Mouse (Mus musculus): ENCODE measurements around the gene Fam126b.
"Not testable (repeated sequence)": the region's sequence is repeated elsewhere in the genome, so short reads cannot be mapped to it uniquely, and the experiment has no call there.

The Fam126b gene

DNA sequence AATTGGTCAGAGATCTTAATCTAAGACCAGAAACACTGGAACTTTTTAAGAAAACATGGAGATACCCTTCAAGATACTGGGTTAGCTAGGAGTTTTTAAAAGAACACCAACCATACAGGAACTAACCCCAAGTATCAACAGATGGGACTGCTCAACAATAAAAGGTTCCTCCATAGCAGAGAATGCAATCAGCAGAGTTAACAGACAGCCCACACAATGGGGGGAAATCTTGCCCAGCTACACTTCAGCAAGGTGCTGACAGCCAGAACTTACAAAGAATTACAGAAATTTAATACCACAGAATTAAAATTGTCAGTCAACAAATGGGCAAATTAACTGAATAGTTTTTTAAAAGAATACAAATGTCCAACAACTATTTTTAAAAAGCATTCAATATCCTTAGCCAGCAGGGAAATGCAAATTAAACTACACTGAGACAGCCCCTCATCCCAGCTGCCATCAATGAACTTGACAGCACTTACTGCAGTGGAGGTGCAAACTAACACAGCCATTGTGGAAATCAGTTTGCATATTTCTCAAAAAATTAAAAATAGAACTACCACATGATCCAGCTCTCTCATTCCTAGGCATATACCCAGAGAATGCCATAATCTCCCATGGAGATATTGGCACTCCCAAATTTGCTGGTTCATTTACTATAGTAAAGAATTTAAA is 17.5 kb downstream of the Fam126b start:
- no peak for DNase-seq (ENCODE audit: low spot score)

DNA sequence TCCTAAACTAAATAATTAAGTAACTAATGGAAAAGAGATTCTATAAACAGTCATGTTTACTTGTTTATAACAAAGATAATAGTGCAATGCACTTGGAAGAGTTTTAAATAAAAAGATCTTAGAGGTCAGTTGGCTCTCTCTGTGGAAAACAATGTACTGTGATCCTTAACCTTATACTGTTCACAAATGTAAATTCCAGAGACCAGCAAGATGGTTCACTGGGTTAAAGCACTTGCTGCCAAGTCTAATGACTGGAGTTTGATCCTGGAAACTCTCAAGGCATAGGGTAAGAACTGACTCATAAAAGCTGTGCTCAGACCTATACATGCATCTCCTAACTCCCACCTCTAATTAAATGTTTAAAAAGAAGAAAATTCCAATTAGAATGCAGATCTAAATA is 19.5 kb downstream of the Fam126b start:
- no peak for DNase-seq (ENCODE audit: low spot score)

DNA sequence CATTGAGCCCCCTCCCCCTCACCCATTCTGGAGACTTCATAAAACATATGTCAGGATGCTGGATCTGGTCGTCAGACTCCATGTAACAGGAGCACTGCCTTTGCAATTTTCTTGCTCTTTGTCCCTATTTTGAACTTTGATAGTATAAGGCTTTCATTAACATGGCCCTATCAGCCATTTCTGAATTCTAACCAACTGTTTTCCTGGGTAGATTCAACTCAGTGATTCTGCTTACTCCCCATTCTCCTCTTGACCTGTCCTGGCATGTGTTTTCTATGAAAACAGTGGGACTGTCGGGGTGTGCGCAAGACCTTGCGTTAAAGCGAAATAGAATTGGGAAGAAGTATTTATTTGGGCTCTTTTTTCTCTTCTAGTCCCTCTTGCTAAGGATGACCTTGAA is 21.1 kb downstream of the Fam126b start:
- DNase-seq (ENCODE audit: low spot score): no peak

DNA sequence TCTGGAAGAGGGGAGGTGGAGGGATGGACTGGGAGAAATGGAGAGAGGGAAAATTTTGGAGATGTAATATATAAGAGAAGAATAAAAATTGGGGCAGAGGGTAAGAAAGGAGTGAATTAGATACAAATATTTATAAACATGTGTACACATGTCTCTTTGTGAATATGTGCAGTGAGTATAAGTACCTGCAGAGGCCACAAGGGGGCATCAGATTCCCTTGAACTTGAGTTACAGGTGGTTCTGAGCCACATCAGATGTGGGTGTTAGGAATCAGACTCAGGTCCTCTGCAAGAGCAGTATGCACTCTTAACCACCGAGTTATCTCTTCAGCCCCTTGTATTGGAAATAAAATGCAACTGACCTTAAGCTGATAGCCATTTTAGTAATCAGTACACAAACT is 23.7 kb downstream of the Fam126b start:
- DNase-seq (ENCODE audit: low spot score): no peak

DNA sequence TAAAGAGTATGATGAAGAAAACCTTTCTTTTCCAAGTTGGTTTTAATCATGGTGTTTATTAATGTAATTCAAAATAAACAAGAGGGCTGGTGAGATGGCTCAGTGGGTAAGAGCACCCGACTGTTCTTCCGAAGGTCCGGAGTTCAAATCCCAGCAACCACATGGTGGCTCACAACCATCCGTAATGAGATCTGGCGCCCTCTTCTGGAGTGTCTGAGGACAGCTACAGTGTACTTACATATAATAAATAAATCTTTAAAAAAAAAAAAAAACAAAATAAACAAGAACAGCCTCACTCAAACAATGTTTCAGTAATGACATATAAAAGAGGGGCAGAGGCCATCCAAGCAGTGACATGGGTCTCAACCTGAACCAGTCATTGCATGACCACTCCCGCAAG is 25.8 kb downstream of the Fam126b start:
- DNase-seq (ENCODE audit: low spot score): not testable (repeated sequence)

DNA sequence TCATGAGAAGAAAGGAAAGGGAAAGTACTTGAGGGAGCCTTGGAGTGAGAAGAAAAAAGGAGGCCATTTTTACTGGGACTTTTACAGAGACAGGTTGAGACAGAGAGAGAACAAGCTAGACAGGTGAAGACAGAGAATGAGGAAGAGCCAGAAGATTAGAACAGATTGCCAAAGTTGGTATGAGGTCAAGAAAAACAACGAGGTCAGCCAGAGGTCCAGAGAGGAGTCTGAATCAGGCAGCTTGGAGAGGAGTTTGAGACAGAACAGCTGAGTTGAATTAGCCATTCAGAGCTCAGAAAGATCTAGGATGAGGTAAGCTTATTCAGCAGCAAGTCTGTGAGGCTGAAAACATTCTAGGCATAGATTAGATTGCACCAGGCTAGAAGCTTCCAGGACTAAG is 44.7 kb downstream of the Fam126b start:
- no peak for DNase-seq (ENCODE audit: low spot score)

DNA sequence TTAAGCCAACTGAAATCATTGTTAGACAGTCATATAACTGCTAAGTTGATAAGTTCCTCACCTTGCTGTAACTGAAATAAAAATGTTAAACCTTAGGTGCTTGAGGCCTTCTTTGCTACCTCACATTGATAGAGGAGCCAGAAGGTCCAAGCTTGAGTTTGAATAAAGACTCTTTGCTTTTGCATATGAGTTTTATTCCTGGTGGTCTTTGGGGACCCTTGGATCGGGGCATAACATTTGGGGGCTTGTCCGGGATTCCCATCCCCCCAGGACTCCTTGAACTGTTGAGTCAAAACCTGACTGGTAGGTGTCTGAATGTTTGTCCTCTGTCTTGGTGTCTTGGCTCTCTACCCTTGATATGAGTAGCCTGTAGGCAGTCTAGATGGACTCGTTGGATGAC is 78.9 kb downstream of the Fam126b start:
- no peak for DNase-seq (ENCODE audit: low spot score)

DNA sequence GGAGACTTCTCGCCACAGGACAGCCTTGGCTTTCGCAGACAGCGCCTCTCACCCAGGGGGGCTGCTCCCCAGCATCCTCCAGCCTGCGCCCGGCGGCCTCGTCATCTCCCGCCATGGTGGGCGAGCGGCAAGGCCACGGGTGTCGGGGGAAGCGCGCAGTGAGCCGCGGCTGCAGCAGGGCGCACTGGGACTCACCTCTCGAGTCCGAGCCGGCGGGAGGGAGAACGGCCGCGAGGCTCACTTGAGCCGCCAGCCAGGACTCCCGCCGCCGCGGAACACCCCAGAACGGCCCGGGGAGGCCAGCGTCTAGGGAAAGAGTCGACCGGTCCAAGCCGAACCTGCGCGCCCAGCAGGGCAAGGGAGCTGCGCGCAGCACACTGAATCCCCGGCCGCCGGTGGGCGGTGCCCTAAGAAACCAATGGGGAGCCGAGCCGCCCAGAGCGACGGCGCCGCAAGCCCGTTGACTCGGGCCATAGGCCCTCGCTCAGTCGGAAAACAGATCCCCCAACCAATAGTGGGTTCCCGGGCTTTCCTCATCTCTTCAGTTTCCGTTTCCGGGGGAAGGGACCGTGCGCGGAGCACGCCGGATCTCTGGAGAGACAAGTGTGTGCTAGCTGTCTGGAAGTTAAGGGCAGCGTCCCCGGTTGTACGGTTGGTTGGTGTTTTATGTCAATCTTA is 81.4 kb downstream of the Fam126b start, which contains the start of gene Orc2:
Gene Orc2 (minus strand): TSS at position 533 of the 678 bp plus-strand sequence.
- DNase-seq (ENCODE audit: low spot score): peak; percentile 52

DNA sequence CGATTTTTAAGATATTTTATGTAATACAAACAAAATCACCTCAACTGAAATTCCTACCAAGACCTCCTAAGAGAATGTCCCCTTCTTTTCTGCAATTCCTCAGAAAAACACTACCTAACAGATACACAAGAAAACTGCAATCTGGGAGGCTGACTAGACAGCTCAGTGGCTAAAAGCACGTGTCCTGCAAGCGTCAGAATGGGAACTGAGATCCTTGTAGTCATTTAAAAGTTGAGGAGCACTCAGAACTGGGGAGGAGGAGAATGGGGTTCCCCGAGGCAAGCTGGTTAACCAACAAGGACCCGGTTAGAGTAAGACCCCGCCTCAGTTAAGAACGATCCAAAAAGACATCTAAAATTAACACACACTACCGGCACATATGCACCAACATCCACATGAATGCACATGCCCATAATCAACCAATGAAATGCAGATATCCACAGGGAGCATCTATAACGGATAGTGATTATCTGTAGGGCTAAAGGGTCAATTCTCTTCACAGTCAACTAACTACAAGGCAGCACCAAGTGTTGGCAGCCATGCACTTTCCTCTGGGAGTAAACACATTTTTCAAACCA is 82.2 kb downstream of the Fam126b start:
- no peak for DNase-seq (ENCODE audit: low spot score)

DNA sequence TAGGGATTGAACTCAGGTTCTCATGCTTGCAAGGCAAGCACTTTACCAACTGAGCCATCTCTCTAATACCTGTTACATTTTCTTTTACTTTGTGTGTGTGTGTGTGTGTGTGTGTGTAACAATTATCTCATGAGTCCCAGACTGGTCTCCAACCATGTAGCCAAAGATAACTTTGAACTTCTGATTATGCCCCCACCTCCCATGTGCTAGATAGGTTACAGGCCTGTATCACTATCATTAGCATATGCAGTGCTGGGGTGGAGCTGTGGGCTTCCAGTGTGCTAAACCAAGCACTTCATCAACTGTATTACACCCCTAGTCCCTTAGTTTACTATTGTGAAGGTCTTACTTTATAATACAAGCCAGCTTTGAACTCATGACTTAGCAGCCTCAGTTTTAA is 83.0 kb downstream of the Fam126b start:
- DNase-seq (ENCODE audit: low spot score): no peak

DNA sequence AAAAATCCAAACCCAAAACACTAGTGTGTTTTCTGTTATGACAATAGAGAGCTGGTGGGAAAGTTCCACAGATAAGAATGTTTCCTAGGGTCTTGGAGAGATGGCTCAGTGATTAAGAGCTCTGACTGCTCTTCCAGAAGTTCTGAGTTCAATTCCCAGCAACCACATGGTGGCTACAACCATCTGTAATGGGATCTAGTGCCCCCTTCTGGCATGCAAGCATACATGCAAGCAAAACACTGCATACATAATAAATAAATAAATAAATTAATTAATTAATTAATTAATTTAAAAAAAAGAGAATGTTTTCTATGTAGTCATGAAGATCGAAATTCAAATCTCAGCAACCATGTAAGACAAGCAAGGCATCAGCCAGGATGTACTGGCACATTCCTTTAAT is 87.4 kb downstream of the Fam126b start:
- no peak for DNase-seq (ENCODE audit: low spot score)

DNA sequence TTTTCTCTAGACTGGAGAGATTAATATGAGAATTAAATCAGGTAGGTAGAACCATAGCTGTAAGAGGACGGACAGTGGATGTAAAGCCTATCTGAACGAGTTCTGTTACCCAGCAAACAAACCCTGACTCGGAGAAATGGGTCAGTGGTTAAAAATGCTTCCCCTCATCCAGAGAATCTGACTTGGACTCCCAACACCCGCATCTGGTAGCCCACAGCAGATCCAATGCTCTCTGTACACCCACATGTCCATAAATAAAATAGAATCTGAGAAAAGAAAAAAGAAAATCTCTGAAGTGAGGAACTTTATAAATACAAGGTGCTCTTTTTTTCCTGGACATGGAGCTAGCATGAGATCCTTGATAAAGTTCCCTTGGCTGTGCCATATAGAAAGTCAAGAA is 88.4 kb downstream of the Fam126b start:
- no peak for DNase-seq (ENCODE audit: low spot score)

DNA sequence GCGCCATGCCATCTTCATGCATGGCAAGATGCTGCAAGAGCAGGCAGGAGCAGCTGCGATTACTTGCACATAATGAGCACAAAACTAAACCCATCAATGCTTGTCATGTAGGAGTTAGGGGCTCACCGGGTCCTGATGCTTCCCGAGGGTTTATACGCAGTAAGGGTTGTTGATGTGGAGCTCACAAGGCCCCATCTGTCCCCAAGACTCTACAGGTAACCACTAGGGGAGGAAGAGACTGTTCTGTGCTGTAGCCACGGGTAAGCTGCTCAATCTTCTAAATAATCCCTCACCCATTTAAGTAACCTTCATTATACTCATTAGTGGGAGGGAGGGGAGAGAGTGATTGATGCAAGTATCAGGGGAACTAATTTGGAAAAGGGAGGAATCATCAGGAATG is 90.5 kb downstream of the Fam126b start:
- no peak for DNase-seq (ENCODE audit: low spot score)

DNA sequence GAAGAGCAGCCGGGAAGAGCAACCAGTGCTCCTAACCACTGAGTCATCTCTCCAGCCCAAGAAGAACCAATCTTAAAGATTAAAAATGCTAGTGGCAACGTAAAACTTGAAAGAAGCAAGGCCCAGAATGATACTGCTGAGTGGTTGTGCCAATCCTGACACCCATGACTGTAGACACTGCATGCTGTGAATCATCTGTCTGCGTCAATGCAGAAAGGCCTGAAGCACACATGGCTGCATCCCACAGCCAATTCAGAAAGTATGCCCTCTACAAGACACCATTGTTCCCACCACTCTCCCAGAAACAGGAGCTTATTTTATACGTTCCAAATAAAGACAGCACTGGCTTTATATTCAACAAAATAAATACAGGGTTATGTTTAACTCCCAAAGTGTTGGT is 103.5 kb downstream of the Fam126b start:
- DNase-seq (ENCODE audit: low spot score): no peak

DNA sequence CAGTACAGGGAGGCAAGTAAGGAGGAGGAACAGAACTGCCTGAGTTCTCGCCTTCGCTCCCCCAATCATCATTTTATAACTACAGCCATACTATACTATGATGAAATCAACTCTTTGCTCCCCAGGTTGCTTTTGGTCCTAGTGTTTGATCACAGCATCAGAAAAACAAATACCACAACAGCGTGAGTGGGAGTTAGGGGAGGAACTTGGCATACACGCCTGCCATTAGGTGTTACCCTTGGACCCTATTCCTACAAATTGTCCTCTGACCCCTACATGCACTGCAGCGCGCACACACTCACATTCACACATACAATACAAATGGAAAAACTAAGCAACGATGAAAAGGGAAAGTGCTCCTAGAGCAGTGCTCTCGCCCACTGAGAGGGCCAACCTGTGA is 110.5 kb downstream of the Fam126b start:
- DNase-seq (ENCODE audit: low spot score): no peak

All from urinary bladder, postnatal 10 days (tissue).